In the genomic region with DNA sequence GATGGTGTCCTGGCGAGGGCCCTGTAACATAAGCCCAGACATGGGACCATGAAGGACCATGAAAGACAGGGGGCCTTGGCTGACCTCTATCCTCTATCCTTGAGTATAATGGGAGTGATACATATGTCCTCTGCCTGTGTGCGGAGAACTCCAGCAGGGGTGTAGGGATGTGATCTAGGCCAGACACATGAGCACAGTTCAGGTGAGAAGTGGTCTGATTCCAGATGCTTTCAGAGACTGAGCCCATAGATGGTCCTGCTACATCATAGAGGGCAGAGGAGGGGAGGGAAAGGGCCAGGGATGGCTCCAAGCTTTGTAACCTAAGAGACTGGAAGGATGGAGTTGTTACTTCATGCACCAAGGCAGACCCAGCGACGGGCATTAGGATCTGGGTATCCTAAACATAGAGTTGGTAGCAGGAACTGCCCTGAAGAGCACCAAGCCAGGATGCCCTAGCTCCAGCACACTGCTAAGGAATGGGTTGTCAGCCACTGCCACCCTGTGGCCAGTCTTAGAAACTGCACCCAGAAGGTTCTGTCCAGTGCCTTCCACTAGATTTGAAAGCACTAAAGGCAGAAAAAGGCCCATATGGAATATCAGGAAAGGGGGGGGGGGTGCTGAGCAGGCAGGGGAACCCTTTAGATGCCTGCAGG, we compare ENCODE assay signal across 8 mouse cellular contexts. TPM values are rescaled to one million over a fixed set of nuclear protein-coding genes. Genes with fewer than 3 reads are reported as not detected.
A peak's percentile ranks its signal among the peaks of the same experiment; 100 is the strongest.
DNase-seq lines count a peak whose midpoint lies in the region; ATAC-seq and TF ChIP-seq lines count a peak whose summit lies in the region.

No protein-coding gene starts in this region.

- H3K4me1 ChIP-seq in E14TG2a.4 (replicated peaks; ENCODE audit: low read depth, low read length), result peaks cover 19% of the 10 kb centered on the region
- no peaks in the 10 kb centered on the region for H3K4me1 ChIP-seq in forebrain, postnatal 0 days (ENCODE audit: insufficient read depth)
- H3K4me1 ChIP-seq in lung, embryonic 16.5 days (replicated peaks; ENCODE audit: control insufficient read depth, insufficient read depth, low read length), result peaks cover 17% of the 10 kb centered on the region
- H3K4me1 ChIP-seq in olfactory bulb, adult 2 months (ENCODE audit: control insufficient read depth, insufficient read depth, low read length), result peaks cover 35% of the 10 kb centered on the region

- no peaks in the 10 kb centered on the region for H3K36me3 ChIP-seq in E14TG2a.4 (ENCODE audit: insufficient read depth, low read length)
- H3K36me3 ChIP-seq in forebrain, postnatal 0 days (ENCODE audit: insufficient read depth), result peaks cover 26% of the 10 kb centered on the region
- no peaks in the 10 kb centered on the region for H3K36me3 ChIP-seq in lung, embryonic 16.5 days (ENCODE audit: control insufficient read depth, insufficient read depth, low read length)

- no peak overlapping the region for H3K9ac ChIP-seq in forebrain, postnatal 0 days
- no peak overlapping the region for H3K9ac ChIP-seq in lung, embryonic 16.5 days (ENCODE audit: low read length)

- no peak overlapping the region for H3K4me2 ChIP-seq in forebrain, postnatal 0 days (ENCODE audit: low read depth)
- no peak overlapping the region for H3K4me2 ChIP-seq in lung, embryonic 16.5 days (ENCODE audit: low read depth, low read length)

- H3K9me3 ChIP-seq in E14TG2a.4 (ENCODE audit: low read length), result no peaks in the 10 kb centered on the region
- H3K9me3 ChIP-seq in forebrain, postnatal 0 days (ENCODE audit: low read length), result no peaks in the 10 kb centered on the region
- H3K9me3 ChIP-seq in lung, embryonic 16.5 days (ENCODE audit: control insufficient read depth, low read length), result no peaks in the 10 kb centered on the region

- no peak overlapping the region for H3K4me3 ChIP-seq in E14TG2a.4 (replicated peaks; ENCODE audit: low read length)
- H3K4me3 ChIP-seq in forebrain, postnatal 0 days (ENCODE audit: low read depth, low read length), result no peak overlapping the region
- no peak overlapping the region for H3K4me3 ChIP-seq in lung, embryonic 16.5 days (ENCODE audit: low read length)
- H3K4me3 ChIP-seq in olfactory bulb, adult 2 months (ENCODE audit: insufficient read depth, low read depth, low read length), result no peak overlapping the region

- ATAC-seq in forebrain, postnatal 0 days, result peak; percentile 84
- peak; percentile 39; the same call in 1 of the 2 replicates for ATAC-seq in lung, embryonic 16.5 days (ENCODE audit: low read depth)

- peaks cover 22% of the 10 kb centered on the region for H3K27me3 ChIP-seq in E14TG2a.4 (ENCODE audit: insufficient read depth, low read length)
- H3K27me3 ChIP-seq in forebrain, postnatal 0 days (ENCODE audit: insufficient read depth, low read length), result no peaks in the 10 kb centered on the region
- no peaks in the 10 kb centered on the region for H3K27me3 ChIP-seq in lung, embryonic 16.5 days (ENCODE audit: control insufficient read depth, insufficient read depth, low read depth, low read length)

- peak; percentile 76 for TF ChIP-seq CTCF in E14TG2a.4 (conservative IDR thresholded peaks at IDR 0.05; ENCODE audit: low read length)
- peak; percentile 98 for TF ChIP-seq CTCF in forebrain, postnatal 0 days (IDR thresholded peaks at IDR 0.05; ENCODE audit: low read depth)
- peak; percentile 41; the same call in 1 of the 2 replicates for TF ChIP-seq CTCF in olfactory bulb, adult 2 months (IDR thresholded peaks at IDR 0.05; ENCODE audit: insufficient read depth, low read depth, low read length)

- TF ChIP-seq POLR2A in olfactory bulb, adult 2 months (IDR thresholded peaks at IDR 0.05; ENCODE audit: insufficient read depth, low read depth, low read length), result no peak

- WGBS in forebrain, postnatal 0 days, result 42% methylated on average over 4 of the region's 4 CpGs
- WGBS in lung, embryonic 16.5 days, result 43% methylated on average over 4 of the region's 4 CpGs
- 46% methylated on average over 4 of the region's 4 CpGs for WGBS in olfactory bulb, adult 2 months

- peak; percentile 85 for DNase-seq in 3T3-L1 (ENCODE audit: low read depth, low spot score)
- DNase-seq in cerebellum, adult 18-20 months, result peak; percentile 68 to 70
- peak; percentile 83 for DNase-seq in forebrain, postnatal 0 days
- DNase-seq in kidney, adult 9 months, result peak; percentile 44
- DNase-seq in urinary bladder, postnatal 10 days (ENCODE audit: low spot score), result no peak

- no peak overlapping the region for H3K27ac ChIP-seq in forebrain, postnatal 0 days (ENCODE audit: low read depth, low read length)
- no peak overlapping the region for H3K27ac ChIP-seq in lung, embryonic 16.5 days (ENCODE audit: low read length)
- H3K27ac ChIP-seq in olfactory bulb, adult 2 months (ENCODE audit: insufficient read depth, low read depth, low read length), result no peak overlapping the region

RNA-seq across cellular contexts. Expression of a gene that starts 31.6 kb away (rescaled TPM):
- total RNA-seq in forebrain, postnatal 0 days (2014; rRNA removed), result not detected in 2 replicates
- polyA plus RNA-seq in forebrain, postnatal 0 days (2015; fragmentation: Nextera tagmentation; extraction: Ambion mirVana), result 0.13 TPM in 1 of 2 replicates, not detected in the other
- 0.74 and 0.85 TPM in 2 replicates for polyA plus RNA-seq in lung, embryonic 16.5 days (2015; fragmentation: Nextera tagmentation; extraction: Ambion mirVana)
- not detected in 2 replicates for polyA plus RNA-seq in olfactory bulb, adult 2 months (2012; ENCODE audit: insufficient read depth, insufficient read length, low replicate concordance, missing spikeins)

Comparison
In these comparisons a context has a peak if more than half of its experiments do, and no peak if none do; other contexts are left out.
1. CTCF ChIP-seq: peak in every context shown above with its lines; median percentile 98 in forebrain, postnatal 0 days; 76 in E14TG2a.4; 41 in olfactory bulb, adult 2 months.